Mouse (Mus musculus): Measurements from ENCODE around the gene Baz2a.

Gene Baz2a

GRCm38 (mm10) chr10:128175302-128175701, 83.9 kb downstream of the Baz2a start:
- in situ Hi-C loops (cut with MboI, MseI) = no loop called here

DNA sequence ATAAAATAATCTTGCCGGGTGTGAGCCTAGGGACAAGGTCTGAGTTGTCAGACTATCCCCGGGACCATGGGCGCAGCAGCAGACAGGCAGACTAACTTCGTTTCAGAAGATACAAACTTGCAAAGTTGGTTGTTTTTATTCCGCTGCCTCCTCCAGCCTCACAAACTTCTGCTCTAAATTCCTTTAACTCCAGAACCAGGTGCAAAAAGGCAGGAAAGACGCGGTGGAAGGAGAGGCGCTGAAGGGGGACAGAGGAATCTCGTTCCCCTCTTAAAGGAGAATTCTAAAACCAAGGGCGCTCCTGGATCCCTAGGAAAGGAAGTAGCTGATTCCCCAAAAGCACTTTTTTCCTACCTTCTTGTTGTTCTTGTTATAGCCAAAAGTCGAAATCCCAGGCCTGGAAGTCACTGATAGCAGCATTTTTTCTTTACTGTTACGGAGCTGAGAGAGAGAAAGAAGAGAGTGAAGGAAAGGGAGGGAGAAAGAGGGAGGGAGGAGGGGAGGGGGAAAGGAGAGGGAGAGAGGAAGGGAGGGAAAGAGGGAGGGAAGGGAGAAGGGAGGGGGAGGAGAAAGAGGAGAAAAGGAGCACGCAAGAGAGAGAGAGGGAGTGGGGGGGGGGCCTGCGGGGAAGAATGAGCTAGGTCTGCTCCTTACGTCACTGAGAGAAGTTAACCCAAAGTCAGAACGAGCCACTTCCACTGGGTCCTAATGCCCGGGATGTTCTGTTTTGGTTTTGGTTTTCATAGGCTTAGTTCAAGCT, 84.8 kb downstream of the Baz2a start:
- in situ Hi-C loops (cut with MboI, MseI) = no loop called here

- in situ Hi-C loops (cut with MboI, MseI) = no loop called here
Observed at GRCm38 (mm10) chr10:128177316-128177715, 85.9 kb downstream of the Baz2a start.

All from T-helper 1 cell (primary cell).